Mouse (Mus musculus): Measurements from ENCODE around the gene Brd1.

GRCm38 (mm10) chr15:88732405-88733020, 1.5 kb downstream of the Brd1 start:
- TF ChIP-seq GATA1 (IDR thresholded peaks at IDR 0.05; ENCODE audit: low read length): no peak
- no peak for TF ChIP-seq TAL1 (IDR thresholded peaks at IDR 0.05; ENCODE audit: low read length)
